Comparison of ENCODE assay signal across 25 mouse cellular contexts in genomic region chr1:89318663-89319062, GRCm38 (mm10).
"Had no signal": no experiment of that assay in that cellular context is flagged by ENCODE, and none has a peak within 500 bp of the region (broad histone marks: within the 10 kb centered on the region; RNA-seq: fewer than 3 reads in every experiment).

No protein-coding gene starts in this region.

- H3K4me1 ChIP-seq: heart, embryonic 13.5 days; heart, embryonic 15.5 days; hindbrain, embryonic 13.5 days; hindbrain, embryonic 15.5 days; intestine, embryonic 15.5 days; kidney, embryonic 15.5 days; limb, embryonic 13.5 days; limb, embryonic 15.5 days; liver, embryonic 12.5 days had no signal

- H3K9ac ChIP-seq: heart, embryonic 13.5 days; heart, embryonic 15.5 days; hindbrain, embryonic 13.5 days; hindbrain, embryonic 15.5 days; intestine, embryonic 15.5 days; kidney, embryonic 15.5 days; limb, embryonic 13.5 days; limb, embryonic 15.5 days; liver, embryonic 12.5 days; liver, embryonic 14.5 days had no signal

- H3K36me3 ChIP-seq: heart, embryonic 13.5 days; heart, embryonic 15.5 days; hindbrain, embryonic 13.5 days; hindbrain, embryonic 15.5 days; intestine, embryonic 15.5 days; kidney, embryonic 15.5 days; limb, embryonic 13.5 days; limb, embryonic 15.5 days; liver, embryonic 12.5 days had no signal

- H3K27me3 ChIP-seq: heart, embryonic 13.5 days; heart, embryonic 15.5 days; hindbrain, embryonic 13.5 days; hindbrain, embryonic 15.5 days; intestine, embryonic 15.5 days; limb, embryonic 13.5 days; limb, embryonic 15.5 days had no signal

- H3K27ac ChIP-seq: heart, embryonic 13.5 days; heart, embryonic 15.5 days; hindbrain, embryonic 13.5 days; hindbrain, embryonic 15.5 days; hindbrain, postnatal 0 days; intestine, embryonic 15.5 days; kidney, embryonic 15.5 days; kidney, postnatal 0 days; limb, embryonic 13.5 days; limb, embryonic 15.5 days; liver, embryonic 12.5 days; liver, embryonic 14.5 days had no signal

- H3K9me3 ChIP-seq: heart, embryonic 13.5 days; heart, embryonic 15.5 days; hindbrain, embryonic 13.5 days; hindbrain, embryonic 15.5 days; intestine, embryonic 15.5 days; kidney, embryonic 15.5 days; limb, embryonic 13.5 days; limb, embryonic 15.5 days; liver, embryonic 12.5 days had no signal

- ATAC-seq: hindbrain, postnatal 0 days; intestine, embryonic 15.5 days; liver, embryonic 12.5 days had no signal

- H3K4me3 ChIP-seq: heart, embryonic 13.5 days; heart, embryonic 15.5 days; hindbrain, embryonic 13.5 days; hindbrain, embryonic 15.5 days; intestine, embryonic 15.5 days; kidney, embryonic 15.5 days; limb, embryonic 13.5 days; limb, embryonic 15.5 days; liver, embryonic 12.5 days had no signal

- DNase-seq: gastrocnemius, postnatal 14 days; gastrocnemius, postnatal 36 days; heart, adult 18-20 months; heart, postnatal 14 days; heart, postnatal 36 days; kidney, adult 11 months; kidney, adult 2 months; kidney, adult 9 months; kidney, postnatal 14 days; kidney, postnatal 36 days; layer of hippocampus, postnatal 36 days; left cerebral cortex, postnatal 4 days had no signal

- H3K4me2 ChIP-seq: heart, embryonic 11.5 days; heart, embryonic 13.5 days; heart, embryonic 15.5 days; hindbrain, embryonic 13.5 days; hindbrain, embryonic 15.5 days; intestine, embryonic 15.5 days; kidney, embryonic 15.5 days; limb, embryonic 13.5 days; limb, embryonic 15.5 days; liver, embryonic 12.5 days had no signal
